21 mouse cellular contexts compared by ENCODE assay signal in the genomic region with DNA sequence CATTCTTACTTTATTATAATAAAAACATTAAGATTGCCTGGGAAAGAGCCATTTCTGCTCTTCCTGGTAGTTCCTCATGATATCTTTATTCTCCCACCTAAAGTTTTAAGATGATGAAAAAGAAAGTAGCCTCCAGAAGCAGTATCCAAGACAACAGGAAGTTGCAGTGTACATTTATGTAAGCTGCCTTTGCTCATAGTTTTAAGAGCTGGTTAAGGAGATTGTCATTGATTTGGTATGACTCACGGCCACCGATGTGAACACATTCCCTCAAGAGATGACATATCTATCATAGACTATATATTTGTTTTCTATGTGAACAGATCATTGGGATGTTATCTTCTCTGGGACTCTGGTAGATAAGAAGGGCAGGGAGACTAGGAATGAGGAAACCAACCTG.
DNase-seq lines count a peak whose midpoint lies in the region; ATAC-seq lines count a peak whose summit lies in the region.
"Had no signal": no experiment of that assay in that cellular context is flagged by ENCODE, and none has a peak within 500 bp of the region (broad histone marks: within the 10 kb centered on the region; RNA-seq: fewer than 3 reads in every experiment).

No protein-coding gene starts in this region.

- ATAC-seq in activated CD4-positive, CD25-positive, alpha-beta regulatory T cell, adult 4 months: peak; percentile 49
- ATAC-seq: forebrain, embryonic 15.5 days; forebrain, postnatal 0 days had no signal

- peak; percentile 37 for DNase-seq in CD4-positive, CD25-positive, alpha-beta regulatory T cell, adult 2 months (ENCODE audit: low read depth, low spot score)
- peak; percentile 49 for DNase-seq in induced T-regulatory cell, adult 2 months (ENCODE audit: low read depth)
- DNase-seq in naive thymus-derived CD4-positive, alpha-beta T cell, adult 2 months (ENCODE audit: low read depth): peak; percentile 12
- DNase-seq in kidney, postnatal 25 days: no peak
- no peak for DNase-seq in lung, adult 18-20 months
- DNase-seq in MN1 (ENCODE audit: low spot score): no peak
- DNase-seq in frontal cortex, postnatal 25 days (ENCODE audit: low spot score in 2 of 2): no peak
- DNase-seq: adrenal gland, adult 2 months; adrenal gland, postnatal 10 days; adrenal gland, postnatal 25 days; B cell, adult 2 months; cerebellum, adult 11 months; cerebellum, adult 18-20 months; cerebellum, adult 8-10 months; cerebellum, adult 9-11 months; cerebellum, postnatal 14 days; cerebellum, postnatal 36 days; embryo, embryonic 11 days; forebrain, postnatal 0 days had no signal

Comparison
In these comparisons a context has a peak if more than half of its experiments do, and no peak if none do; other contexts are left out.
1. DNase-seq: peak in CD4-positive, CD25-positive, alpha-beta regulatory T cell, adult 2 months (single experiment), induced T-regulatory cell, adult 2 months (single experiment) and naive thymus-derived CD4-positive, alpha-beta T cell, adult 2 months (single experiment); none in kidney, postnatal 25 days (0 of 2), lung, adult 18-20 months (0 of 2), MN1 (single experiment) and frontal cortex, postnatal 25 days (0 of 2).